Mouse (Mus musculus) CD4-positive helper T cell, adult 2 months (primary cell): ENCODE measurements around the gene Crp.

Experiments used
- DNase-seq: peaks from one replicate; pipeline ENCODE4 v3.0.0-alpha.2; 2012; ENCODE audit warnings: low read depth, missing footprints, low spot score

Gene Crp

DNA sequence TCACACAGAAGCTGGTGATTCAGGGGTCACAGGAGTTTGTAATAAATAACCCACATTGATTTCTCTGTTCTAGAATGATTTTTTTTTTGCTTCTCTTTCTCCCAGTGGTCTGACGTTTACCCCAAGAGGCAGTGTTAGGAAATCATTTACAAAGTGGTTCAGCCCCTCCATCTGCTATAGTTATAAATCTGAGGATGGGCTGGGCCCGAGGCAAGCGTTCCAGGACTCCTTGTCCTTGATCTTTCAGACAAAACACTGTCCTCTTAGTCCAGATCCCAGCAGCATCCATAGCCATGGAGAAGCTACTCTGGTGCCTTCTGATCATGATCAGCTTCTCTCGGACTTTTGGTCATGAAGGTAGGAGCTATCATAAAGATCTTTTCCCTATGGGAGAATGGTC is at the start of gene Crp:
Gene Crp, plus strand, starts transcription at position 212 of the 400 bp plus-strand sequence.
- DNase-seq, result no peak

DNA sequence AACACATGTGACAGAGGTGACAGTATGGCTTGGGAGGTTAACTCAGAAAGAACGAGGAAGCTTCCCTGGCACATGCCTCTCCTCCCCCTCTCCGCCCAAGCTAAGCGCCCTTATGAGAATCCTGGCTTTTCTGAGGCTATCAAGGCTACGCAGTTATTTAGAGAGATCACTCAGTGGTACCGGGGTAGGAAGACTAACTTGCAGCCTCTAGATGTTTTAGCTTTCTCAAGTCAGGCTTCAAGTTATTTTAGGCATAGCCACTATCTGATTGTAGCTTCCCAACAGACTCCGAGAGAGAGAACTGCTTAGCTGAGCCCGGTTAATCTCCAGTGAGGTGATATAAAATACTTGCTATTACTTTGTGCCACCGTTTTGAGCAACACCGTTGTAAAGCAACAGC is 48.5 kb upstream of the Crp start:
- DNase-seq, result no peak

DNA sequence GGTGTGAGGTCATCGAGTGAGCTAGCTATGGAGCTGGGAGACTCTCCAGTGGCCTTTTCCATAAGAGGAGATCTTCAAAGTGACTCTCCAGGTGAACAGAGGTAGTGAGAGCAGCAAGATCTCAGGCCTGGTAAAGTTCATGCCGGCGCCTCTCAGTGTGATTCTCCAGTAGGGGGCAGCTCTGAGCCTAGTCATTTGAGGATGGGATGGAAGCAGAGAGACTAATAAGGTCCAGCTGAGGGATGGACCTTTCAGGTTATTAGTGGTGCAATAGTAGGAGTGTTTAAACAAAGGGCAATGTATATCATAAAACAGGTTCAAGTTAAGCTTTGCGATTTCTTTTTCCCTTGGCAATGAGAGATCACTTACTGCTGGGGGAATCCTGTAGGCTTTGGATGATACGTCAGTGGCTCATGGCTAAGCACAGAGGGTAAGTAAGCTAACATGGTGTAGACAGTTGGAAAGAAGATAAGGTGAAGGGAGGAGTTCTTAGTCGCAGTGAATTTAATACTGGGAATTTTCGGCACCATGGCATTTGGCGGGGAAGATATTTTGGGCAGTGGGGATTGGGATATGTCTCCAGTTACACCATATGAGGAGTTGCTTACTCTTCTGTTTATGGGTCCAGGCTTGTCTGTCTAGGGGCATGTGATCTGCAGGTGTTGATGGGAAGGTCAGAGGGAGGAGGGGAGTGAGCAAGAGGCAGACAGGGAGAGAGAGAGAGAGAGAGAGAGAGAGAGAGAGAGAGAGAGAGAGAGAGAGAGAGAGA is 47.2 kb upstream of the Crp start:
- no peak for DNase-seq

DNA sequence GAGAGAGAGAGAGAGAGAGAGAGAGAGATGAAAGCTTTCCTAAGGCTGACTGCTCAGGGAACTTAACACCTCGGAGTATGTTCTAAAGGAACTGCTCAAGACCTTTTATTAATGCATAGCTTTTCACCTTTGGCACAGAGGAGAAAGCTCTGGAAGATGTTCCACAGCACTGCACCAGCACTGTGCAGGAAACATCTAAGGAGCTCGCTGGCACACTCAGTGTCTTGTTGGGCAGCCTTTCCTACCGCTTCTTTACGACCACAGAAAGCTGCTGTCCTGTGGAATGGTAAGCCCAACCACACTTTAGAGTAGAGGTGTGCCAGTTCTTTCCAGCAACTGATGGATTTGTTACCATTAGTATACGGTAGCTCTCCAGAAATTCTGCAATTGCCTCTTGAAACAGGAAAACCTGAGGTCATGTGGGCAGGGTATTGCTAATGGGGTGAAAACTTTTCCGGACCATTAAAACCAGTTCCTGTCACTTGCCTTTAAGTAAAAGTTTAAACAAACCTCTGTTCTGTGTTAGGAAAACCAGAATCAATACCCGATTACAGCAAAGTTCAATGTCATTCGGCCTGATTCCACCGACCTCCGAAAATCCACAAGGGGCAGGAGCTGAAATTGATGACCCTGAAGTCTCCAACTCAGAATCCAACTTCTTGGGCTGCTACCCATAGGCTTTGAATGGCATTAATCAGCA is 46.4 kb upstream of the Crp start:
- DNase-seq, result no peak

DNA sequence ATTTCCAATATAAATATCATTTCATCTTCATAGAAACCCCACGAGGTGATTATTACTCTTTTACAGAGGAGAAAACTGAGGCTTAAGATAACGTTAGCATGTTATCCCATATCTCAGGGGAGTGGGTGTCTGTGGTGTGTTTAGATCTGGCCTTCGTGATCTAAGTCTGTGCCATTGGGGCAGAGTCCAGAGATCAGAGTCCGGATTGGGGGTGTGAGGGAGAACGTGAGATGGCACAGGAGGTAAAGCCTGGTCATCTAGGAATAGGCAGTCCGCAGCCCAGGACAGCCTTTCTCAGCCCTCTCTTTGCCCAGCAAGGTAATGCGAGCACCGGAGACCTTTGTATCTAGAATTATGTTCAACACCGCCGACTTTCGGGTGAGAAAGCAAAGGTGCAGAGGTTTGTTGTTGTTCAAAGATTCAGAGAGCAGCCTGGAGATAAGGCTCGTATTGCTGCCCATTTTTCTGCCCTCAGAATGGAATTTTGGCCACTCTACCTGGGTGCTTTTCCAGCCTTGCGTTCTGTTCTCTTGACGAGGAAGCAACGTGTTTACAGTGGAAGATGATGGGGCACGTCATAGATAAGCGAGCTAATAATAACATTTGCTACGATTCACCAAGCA is 45.7 kb upstream of the Crp start:
- no peak for DNase-seq

DNA sequence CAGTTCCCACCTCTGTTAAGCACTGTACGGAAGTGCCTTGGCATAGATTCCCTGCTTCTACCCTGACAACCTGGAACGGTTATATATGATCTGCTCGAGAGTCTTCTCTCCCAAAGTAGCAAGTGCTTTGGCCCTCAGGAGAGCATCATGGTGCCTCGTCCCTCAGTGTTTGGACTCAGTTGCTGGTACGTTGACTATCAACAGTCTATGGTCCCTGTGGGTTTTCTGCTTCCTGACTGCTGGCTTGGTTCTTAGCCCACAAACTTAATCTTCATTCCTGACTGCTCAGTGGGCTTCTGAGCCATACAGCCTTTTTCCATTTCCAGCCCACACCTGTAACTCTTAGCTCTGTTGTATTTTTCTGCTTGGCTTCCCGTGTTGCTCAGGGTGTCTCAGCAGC is 44.0 kb upstream of the Crp start:
- no peak for DNase-seq

DNA sequence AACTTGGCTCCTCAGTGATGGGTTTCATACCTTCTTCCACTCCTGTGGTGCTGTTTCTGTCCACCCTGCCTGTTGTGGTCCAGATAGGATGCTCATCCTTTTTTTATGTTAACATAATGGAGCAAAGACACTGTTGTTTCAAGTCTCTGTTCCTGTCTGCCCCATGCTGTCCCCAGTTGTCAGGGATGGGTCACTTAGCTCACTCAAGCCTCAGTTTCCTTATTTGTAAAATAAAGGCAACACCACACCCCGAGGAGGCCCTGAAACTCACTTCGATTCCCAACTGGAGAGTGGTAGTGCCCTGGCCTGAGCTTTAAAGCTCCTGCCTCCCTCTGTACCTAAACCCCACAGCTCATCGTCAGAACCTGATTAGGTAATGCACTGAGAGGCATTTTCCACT is 40.6 kb upstream of the Crp start:
- no peak for DNase-seq

DNA sequence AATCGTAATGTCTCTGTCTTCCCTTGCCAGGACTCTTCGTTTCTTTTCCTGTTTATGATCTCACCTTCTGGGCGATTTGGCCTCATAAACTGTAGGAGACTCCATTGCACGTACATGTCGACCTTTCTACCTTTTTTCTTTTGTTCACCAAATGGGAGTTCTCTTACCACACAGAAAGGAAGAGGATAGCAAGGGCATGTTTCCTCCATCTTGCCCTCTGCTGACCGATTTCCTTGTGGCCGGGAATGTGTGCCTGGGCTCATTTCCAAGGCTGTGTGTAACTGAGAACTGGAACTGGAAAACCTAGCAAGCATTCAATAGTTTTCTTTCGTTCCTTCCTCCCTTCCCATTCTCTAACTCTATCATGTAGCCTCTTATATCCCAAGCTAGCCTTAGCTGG is 38.2 kb upstream of the Crp start:
- DNase-seq, result no peak

DNA sequence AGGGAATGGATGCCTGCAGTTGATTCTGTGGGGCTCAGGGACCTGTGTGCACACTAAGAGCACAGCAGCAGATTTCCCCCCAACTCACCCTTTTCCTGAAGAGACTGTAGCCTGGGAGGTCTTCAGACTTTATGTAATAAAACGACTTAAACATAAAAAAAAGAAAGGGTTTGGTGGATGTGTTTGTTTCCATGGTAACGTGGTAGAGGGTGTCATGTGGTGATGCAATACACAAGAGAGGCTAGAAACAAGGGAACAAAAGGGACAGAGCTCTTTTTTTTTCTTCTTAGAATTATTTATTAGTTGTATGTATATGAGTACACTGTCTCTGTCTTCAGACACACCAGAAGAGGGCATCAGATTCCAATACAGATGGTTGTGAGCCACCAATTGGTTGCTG is 32.4 kb upstream of the Crp start:
- no peak for DNase-seq

DNA sequence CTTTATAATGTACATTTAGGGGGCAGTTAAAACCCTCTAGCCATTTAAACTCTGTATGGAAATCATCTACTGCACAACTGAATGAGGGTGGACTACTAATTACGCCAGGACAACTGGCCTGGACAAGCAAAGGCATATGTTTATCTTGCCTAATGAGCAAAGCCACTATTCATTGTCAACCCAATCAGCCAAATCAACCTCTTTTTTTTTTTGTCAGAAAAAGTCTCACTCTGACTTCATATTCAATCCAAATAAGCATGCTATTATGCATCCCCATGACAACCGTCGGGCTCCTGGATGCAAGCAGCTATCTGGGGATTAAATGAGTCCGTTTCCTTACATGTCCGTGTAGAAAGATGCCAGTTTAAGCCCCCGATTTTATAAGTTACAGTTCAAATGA is 30.3 kb upstream of the Crp start:
- DNase-seq, result no peak

DNA sequence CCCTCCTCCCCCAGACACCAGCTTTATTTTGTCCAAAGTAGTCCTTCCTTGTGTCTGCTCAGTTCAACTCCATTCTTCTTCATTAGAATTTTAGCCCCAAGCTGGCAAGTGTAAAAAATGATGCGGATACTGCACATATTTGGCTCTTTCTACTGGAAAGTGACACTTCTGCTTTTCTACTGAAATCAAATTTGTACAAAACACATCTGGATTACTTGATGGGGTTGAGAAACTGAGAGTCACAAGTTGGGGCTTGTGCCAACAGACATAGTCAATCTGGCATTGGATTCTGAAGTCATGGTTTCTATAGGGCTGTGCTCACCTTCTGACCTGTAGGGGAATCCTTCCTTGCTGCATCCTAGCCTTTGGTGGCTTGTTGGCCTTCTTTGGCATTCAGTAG is 27.1 kb upstream of the Crp start:
- no peak for DNase-seq

DNA sequence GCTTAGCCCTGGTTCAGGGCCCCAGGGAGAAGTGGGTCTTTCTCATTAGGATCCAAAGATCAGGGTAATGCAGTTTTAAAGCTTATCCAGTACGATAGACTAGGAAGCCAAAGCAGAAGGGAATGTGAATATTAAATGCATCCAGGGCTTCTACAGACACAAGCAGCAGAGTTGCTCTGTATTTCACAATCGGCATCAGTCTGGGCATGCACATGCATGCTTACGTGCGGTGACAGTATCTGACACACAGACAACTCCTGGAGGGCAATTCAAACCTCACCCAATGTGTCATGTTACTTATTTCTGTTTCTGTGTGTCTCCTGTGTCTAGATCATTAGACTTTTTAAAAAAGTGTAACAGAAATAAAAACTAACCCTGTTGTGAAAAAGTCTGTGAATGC is 17.1 kb upstream of the Crp start:
- DNase-seq, result no peak

DNA sequence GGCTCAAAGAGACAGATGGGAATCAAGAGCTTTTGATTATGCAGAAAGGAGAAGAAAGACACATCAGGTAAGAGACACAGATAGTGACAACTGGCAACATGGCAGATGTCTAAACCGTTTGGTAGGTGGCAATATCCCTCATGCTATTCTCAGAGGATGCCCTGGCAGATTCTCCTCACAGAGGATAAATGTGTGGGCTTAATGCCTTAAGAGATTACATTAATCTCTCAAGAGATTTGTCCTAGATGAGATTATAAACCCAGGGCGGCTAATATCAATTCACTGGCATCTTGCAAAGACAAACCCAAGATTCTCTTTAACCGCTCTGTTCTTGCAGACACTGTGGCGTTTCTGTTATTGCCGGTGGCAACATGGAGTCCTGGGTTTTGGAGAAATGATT is 14.3 kb upstream of the Crp start:
- DNase-seq, result no peak

DNA sequence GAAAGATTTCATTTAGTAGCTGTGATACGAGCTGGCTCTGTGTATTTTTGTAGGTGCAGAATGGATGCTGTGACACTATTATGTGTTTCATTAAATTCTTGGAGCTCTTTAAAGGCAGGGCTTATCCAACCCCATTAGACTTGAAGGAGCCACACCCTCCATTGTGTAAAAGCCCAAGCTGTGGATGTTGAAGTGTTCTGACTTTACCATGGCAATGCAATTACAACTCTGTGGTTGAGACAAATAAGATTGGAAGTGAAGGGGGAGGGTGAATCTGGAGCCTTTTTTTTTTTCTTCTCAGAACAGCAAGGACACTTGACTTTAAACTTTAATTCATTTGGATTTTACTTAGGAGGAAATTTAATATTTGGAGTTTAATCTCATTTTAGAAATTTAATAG is 13.9 kb upstream of the Crp start:
- no peak for DNase-seq

DNA sequence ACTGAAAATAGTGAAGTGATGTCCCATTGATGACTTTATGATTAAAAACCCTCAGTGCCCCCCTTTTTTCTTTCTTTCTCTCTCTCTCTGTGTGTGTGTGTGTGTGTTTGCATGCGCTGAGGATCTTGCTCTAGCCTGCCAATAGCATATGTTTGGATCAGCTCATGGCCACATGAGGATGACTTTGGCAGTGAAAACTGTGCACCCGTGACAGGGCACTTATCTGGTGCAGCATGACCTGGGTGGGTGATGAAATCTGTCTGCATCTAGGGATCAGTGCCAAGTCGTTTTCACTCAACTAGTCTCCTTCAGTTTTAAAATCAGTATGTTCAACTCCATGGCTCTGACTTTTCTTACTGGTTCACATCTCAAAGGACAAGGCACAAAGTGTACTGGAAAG is 12.7 kb upstream of the Crp start:
- DNase-seq, result no peak

DNA sequence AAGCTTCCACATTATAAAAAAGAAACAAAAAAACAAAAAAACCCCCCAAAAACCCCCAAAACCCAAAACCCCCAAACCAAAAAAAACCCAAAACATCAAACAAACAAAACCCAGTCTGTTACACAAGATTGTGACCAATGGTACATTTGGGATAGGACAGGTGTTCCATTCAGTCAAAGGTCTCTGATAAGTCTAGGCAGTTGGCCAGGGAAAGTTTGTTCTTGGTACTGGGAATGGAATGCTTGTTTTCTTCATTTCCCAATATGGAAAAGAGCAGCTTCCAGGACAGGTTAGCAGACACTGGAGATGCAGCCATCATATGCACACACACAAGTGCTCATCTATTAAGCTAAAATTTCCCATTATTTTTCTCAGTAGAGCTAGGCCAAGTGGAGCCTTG is 433 bp upstream of the Crp start:
- DNase-seq, result no peak

DNA sequence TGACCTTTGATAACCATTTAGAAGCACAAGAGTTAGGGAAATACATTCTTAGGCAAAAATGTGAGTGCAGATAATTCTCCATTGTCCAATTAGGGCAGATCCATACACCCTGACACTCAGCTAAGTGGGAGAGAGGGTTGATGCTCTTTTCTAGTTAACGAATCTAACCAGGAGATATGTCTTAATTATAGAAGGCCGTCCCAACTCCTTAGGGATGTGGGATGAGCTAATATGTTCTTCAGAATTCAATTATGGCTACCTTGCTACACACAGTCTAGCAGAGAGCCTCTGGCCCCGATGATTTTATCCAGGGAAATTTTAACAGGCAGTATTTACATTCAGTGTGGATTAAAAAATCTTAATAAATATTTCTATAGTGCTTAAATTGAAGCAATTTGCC is 3.0 kb downstream of the Crp start:
- DNase-seq, result no peak

DNA sequence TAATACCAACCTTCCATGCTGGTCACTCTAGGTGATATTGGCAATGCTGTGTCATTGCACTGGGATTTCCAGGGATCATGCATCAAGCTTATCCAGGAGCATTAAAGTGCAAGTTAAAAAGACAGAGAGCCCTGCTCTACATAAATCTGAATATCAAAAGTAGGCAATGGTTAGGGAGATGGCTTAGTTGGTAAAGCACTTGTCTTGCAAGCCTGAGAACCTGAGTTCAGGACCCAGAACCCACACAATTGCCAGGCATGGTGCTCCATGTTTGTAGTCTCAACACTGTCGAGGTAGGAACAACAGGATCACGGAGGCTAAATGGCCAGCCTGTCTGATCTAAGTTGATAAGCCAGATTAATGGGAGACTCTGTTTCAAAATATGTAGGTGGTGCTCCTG is 3.5 kb downstream of the Crp start:
- no peak for DNase-seq

DNA sequence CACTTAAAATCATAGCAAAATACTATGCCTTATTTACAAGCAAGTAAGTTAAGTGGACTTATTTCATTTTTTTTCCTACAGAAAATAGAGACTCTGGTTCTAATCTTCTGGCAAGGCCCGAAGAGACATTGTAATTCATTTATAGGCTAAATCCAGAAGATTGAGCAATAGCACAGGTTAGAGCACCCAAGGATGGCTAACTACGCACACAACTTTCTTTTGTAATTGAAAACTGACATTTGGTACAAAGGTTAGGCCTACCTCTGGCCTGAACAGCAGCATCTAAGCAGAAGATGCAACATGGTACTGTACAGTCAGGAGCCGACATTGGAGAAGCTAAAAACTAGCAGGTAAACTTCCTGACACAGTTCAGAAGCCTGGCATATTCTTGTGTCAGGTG is 4.0 kb downstream of the Crp start:
- DNase-seq, result no peak

DNA sequence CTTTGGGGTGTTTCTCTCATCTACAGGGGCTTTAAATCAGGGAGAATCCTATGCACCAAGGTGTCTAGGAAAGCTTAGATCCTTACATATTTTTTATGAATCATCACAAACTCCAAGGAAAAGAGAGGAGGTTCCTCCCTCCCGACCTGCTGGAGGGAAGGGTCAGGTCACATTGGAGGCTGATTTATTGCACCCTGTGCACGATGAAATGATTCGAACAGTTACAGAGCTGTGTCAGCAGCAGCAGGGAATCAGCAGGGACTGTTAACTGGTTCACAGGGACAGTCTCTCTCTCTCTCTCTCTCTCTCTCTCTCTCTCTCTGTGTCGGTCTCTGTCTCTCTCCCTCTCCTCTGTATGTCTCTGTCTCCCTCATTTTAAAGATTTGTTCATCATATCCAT is 6.9 kb downstream of the Crp start:
- DNase-seq, result no peak

DNA sequence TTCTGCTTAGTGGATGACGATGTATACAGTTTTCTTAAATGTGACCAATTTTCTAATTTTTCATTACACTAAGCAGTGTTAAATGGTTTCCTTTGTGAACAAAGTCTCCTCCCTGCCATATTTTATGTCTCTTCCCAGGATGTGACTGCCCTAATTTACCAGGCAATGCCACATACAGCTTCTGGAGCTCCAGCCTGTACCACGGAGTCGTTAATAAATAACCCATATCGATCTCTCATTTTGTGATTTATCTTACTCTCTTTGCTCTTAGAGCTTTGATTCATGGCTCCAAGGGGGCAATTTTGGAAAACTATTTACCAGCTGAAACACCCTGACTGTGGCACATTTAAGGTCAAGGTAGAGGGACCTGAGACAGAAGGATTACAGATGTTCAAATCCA is 8.4 kb downstream of the Crp start:
- no peak for DNase-seq

DNA sequence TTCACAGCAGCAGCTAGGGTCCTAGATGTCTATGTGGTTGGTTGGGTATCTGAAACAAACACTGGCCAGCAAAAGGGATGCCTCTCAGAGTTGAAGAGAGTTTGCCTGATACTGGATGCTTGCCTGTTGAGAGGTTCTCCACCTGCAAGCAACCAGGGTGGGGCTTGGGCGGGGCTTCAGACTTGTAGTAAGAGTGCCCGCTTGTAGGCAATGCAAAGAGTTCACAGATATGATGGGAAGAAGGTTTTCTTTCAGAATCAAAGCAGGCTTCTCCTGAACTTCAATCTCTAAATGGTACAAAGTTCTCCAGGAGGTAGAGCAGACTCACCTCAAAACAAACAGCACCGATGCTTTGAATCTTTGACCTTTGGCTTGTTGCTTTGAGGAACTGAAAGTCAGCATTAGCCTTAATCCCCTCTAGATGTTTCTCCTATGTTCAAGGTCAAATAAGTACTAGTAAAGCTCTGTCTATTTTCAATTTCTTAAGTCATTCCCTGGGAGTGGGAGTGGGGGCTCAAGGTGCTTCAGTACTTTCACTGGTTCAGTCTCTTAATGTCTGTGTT is 12.0 kb downstream of the Crp start:
- no peak for DNase-seq

DNA sequence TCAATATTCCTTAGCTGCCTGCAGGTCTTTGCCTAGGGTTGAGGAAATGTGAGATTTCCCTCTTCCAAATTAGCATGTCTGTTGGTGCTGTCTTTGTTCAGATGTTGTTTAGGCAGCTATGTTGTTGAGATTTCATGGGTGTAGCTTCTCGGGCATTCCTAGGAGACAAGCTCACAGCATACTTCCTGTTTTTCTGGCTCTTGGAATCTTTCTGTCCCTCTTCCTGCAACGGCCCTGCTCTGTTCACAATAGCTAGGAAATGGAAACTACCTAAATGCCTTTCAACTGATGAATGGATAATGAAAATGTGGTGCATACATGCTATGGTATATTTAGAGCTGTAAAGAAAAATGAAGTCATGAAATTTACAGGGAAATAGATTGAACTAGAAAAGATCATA is 13.5 kb downstream of the Crp start:
- DNase-seq, result no peak
